Mouse (Mus musculus) kidney, adult 8-10 months (tissue): ENCODE measurements at regions not wholly inside any gene's neighbourhood (a gene's known extent, or its start where the extent isn't known, plus 50 kb on each side); places are given as distances from the start of the nearest gene placed in this dataset.
"Not testable (repeated sequence)": the region's sequence is repeated elsewhere in the genome, so short reads cannot be mapped to it uniquely, and the experiment has no call there.

Source experiments
- DNase-seq, 2 experiments: peaks; one replicate each; pipeline ENCODE4 v3.0.0; 2022

DNA sequence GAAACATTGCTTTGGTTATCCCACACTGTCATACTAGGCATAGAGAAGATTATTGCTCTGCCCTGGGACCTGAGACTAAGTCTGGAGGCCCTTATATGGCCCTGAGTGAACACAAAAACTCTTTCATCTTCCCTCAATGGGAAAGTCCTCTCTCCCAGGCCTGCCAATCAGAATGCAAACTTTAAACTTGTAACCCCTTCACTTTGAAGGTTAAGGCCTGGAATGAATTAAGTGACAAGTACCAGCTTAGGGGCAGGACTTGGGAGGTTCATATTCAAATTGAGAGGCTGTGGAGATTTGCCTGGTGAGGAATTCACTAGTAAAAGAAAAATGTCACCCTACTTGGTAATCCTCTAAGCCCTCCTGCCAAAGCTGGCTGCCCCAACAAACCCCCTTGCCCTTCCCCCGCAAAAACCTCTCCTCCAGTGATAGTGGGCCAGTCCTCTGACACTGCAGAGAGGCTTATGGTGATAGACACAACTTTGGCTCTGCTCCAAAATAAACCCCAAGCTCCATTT lies 120.4 kb upstream of the Thpo start:
- DNase-seq: no peak

- DNase-seq: no peak
Measured at GRCm38 (mm10) chr16:20838151-20838550, 103.8 kb upstream of the Thpo start.

- no peak for DNase-seq
Measured at GRCm38 (mm10) chr16:20836866-20837265, 102.6 kb upstream of the Thpo start.

GRCm38 (mm10) chr16:20833838-20834237 lies 99.5 kb upstream of the Thpo start:
- DNase-seq: not testable (repeated sequence)

GRCm38 (mm10) chr16:20833301-20833700 lies 99.0 kb upstream of the Thpo start:
- DNase-seq: peak; percentile 72 to 81

- no peak for DNase-seq
Measured at GRCm38 (mm10) chr16:20829732-20830435, 95.6 kb upstream of the Thpo start.

GRCm38 (mm10) chr16:20828996-20829731 lies 94.9 kb upstream of the Thpo start:
- DNase-seq: no peak

- no peak for DNase-seq
Measured at GRCm38 (mm10) chr16:20824226-20824625, 89.9 kb upstream of the Thpo start.

DNA sequence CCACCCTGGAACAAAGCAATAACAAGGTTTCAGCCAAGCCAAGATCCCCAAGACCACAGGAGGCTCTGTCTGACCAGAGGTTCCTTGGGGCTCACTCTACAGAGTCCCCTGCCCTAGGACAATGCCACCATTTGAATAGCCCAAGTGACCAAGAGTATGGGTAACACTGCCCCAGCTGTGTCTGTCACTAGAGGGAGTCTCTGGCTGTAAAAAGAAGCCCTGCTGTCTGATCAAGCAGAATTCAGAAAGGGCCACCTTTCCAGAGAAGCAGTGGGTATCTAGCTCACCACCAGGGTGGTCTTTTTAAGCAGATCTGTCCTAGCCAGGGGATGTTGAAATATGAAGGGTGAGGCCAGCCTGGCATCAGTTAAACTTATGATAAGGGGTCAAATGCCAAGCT lies 86.6 kb upstream of the Thpo start:
- DNase-seq: peak in 1 of 2 experiments; percentile 23

DNA sequence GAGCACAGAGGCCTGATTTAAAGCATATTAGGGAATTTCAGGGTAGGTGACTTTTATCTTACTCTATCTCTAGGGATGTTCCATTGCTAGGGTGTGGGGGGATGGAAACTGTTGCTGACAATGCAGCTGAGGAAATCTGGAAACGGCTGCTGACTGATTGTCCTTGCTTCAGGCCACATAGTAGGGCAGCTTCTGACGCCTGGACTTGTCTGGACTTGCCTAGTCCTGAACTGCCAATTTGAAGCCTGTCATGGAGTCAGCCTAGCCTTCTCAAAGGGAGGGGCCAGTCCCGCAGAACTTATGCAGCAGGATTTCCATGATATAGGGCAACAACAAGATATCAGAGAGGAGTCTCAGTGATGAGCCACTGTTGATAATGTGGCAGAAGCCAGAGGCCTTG lies 85.3 kb upstream of the Thpo start:
- no peak for DNase-seq

- no peak for DNase-seq
Measured at GRCm38 (mm10) chr16:20818711-20819189, 84.4 kb upstream of the Thpo start.

GRCm38 (mm10) chr16:20814976-20815375 lies 80.7 kb upstream of the Thpo start:
- no peak for DNase-seq

DNA sequence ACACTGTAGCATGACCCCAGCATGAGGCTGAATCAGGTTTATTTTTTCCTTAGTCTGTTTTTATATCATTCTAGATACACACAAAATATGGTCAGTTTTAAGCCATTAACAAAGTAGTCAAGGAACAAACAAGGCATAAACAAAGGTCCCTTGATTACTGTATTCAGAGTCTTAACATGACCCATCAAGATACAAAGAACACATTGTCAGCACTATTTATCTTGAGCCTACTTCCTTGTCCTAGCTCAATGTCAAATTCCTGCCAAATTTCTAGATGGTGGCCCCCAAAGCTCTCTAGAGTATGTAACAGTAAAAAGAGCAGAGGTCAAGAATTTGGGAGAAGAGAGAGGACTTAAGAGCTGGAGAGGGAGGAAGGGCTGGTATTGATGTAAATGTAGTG lies 79.9 kb upstream of the Thpo start:
- DNase-seq: no peak

- DNase-seq: peak; percentile 16 to 38
Measured at GRCm38 (mm10) chr16:20812025-20812424, 77.7 kb upstream of the Thpo start.

DNA sequence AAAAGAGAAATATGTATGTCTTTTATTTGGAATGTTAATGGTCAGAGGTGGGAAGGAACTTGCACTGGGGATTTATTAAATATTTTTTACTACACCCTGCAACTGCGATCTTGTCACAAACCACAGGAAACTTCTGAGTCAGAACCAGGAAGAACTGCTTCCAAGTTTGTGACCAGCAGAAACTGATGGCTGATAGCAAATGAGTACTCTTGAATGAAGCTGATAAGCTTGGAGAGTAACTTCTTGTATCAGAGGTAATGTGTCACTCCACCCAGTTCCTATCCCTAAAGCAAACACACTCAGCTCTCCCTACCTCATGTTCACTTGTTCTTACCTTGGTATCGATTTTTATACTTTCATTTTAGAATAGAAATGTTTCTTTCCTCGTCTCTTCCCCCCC lies 76.0 kb upstream of the Thpo start:
- DNase-seq: no peak

- DNase-seq: no peak
Measured at GRCm38 (mm10) chr16:20808263-20808662, 74.0 kb upstream of the Thpo start.

GRCm38 (mm10) chr16:20806739-20807138 lies 72.4 kb upstream of the Thpo start:
- no peak for DNase-seq

- no peak for DNase-seq
Measured at GRCm38 (mm10) chr16:20805793-20806192, 71.5 kb upstream of the Thpo start.

GRCm38 (mm10) chr16:20805086-20805485 lies 70.8 kb upstream of the Thpo start:
- DNase-seq: no peak

DNA sequence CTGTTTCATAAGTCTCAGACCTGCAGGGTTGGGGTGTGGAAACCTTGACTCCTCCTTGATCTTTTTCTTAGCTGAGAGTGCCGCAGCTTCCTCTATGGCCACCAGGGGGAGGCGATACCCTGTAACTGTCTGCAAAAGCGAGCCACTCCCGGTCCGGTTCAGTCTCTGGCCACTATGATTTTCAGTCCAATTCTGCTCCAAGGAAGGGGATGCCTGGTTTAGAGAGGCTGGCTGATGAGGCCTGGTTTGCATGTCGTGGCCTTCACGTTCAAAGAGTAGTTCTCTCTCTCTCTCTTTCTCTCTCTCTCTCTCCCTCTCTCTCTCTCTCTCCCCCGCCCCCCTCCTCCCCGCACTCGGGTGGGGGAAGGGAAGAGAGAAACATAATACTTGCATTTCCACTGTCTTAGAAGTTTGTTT lies 70.3 kb upstream of the Thpo start:
- peak; percentile 83 to 87 for DNase-seq

DNA sequence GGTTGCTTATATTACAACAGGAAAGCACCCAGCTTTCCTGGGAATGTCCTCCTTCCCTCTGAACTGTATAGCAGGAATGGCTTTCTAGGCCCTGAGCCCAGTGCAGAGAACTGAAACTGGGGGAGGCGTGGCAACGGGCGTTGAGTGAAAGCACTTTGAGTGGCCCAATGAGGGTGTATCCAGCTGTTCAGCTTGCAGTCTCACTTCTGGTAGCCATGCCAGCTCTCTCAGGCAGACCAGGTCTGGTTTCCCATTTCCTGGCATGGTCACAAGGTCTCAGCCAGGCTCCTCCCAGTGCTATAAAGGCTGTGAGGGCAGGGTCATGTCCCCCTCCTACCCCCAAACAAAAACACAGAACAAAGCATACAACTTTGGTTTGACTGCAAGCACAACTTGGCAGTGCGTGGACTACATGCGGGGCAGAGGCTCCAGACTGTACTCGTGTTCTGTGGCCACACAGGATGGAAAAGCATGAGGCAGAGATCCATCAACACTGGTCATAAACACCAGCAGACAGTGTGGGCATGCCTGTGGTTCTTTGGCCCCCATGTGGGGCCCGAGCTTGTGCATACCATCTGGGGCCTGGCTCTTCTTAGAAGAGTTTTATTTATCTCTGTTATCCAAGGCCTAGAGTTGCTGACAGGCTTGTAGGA lies 69.1 kb upstream of the Thpo start:
- no peak for DNase-seq

DNA sequence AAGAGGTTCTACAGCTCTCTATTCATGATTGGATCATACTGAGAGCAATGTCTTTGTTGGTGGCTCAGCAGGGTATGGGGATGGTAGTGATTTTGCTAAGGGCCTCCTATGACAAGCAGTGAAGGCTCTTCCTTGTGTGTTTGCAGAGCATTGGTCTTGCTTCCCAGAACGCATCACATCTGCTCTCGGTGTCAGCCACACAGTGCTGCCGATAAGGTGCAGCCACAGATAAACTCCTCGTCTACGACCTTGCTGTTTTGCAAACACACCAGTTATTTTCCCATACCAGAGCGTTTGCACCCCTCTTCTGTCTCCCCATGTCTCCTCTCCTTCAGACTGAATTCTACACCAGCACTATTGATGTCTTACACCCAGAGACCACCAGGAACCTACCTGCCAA lies 68.4 kb upstream of the Thpo start:
- no peak for DNase-seq

- no peak for DNase-seq
Measured at GRCm38 (mm10) chr16:20800038-20800437, 65.7 kb upstream of the Thpo start.

GRCm38 (mm10) chr16:20798115-20798514 lies 63.8 kb upstream of the Thpo start:
- DNase-seq: no peak
